Mouse (Mus musculus): ENCODE data around the gene Shroom3.

The Shroom3 gene

GRCm38 (mm10) chr5:93000774-93001757, 317.8 kb downstream of the Shroom3 start:
- DNase-seq (ENCODE audit: low read depth, low spot score): no peak

GRCm38 (mm10) chr5:93002615-93003014, 319.4 kb downstream of the Shroom3 start:
- DNase-seq (ENCODE audit: low read depth, low spot score): no peak

GRCm38 (mm10) chr5:93005229-93005814, 322.1 kb downstream of the Shroom3 start:
- DNase-seq (ENCODE audit: low read depth, low spot score): peak; percentile 56

- DNase-seq (ENCODE audit: low read depth, low spot score): peak; percentile 43
These were observed 322.6 kb downstream of the Shroom3 start for GRCm38 (mm10) chr5:93005815-93006341.

- no peak for DNase-seq (ENCODE audit: low read depth, low spot score)
These were observed 325.0 kb downstream of the Shroom3 start for GRCm38 (mm10) chr5:93008256-93008655.
